Mouse (Mus musculus) liver, adult (tissue): ENCODE measurements around the gene Wt1.

Experiments
- GATA4 ChIP-seq: IDR thresholded peaks from 2 replicates; pipeline ENCODE4 v1.6.1; 2014; ENCODE audit warnings: mild to moderate bottlenecking, low read length; ENCODE audit not compliant: insufficient replicate concordance

The Wt1 gene

DNA sequence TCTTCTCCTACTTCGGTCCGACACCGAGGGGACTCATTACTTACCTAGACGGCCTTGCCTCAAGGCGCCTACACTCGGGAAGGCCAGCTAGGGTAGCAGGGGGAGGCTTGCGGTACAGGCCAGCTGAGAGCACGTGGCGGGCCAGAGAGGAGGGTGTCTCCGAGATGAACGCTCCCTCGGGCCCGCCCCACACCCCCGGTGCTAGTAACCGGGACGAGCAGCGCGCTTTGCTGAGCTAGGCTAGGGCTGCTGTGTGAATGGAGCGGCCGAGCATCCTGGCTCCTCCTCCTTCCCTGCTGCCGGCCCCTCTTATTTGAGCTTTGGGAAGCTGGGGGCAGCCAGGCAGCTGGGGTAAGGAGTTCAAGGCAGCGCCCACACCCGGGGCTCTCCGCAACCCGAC is at the start of gene Wt1:
Wt1 (plus strand) TSS at position 251 of the 400 bp plus-strand sequence.
- no peak for TF ChIP-seq GATA4

DNA sequence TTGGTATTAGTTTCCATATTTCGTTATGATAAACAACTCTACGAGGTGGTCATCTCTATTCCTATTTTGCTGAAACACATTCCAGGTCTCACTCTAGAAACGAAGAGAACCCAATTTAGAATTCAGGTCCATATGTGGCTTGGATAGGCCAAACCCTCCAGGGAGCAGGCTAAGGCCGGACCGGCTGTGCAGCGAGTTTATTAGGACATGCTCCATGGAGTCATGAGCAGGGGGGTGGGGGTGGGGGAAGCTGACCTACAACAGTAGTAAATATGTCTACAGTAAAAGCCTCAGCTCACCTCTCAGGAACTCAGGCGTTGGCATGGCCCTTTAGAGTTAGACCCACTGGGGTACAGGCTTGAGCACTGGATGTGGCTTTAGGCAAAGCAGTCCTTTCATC is 49.2 kb upstream of the Wt1 start:
- no peak for TF ChIP-seq GATA4

DNA sequence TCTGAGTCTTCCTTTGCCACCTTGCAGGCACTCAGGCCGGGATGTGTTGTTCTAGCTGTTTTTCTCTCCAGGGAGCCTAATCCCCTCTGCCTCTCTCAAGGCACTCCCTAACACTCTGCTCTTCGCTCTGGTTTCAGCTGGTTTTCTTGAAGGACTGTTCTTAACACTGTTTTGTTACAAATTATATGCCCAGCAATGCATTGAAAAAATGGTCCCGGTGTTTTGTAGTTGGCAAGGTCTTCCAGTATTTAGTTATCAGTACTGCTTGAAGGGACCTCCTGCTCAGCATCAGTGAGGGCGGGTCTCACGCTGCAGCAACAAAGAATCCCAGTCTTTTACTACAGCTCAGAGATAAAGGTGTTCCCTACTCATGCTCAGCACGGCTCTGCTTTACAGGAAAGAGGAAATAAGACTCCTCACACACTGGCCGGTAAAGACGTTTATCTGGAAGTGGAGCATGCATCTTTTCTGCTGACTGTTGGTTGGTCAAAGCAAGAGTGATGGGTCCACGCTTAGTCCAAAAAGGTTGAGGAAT is 44.0 kb upstream of the Wt1 start:
- no peak for TF ChIP-seq GATA4

DNA sequence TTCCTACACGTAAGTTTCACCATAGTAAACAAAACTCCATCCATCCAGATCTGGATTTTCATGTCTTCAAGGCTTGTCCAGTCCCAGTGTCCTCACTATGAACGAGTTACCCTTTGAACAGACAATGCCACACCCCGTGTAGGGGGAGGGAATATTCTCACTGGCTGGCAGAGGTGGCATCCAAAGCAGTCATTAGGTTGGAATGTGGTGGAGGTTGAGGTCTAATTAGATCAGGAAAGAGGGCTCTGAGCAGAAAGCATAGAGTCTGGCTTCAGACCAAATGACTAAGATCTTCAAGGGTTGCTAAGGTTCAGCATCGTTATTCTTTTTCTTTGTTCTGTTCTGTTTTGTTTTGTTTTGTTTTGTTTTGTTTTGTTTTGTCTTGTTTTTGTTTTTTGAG is 42.3 kb upstream of the Wt1 start:
- TF ChIP-seq GATA4: no peak

DNA sequence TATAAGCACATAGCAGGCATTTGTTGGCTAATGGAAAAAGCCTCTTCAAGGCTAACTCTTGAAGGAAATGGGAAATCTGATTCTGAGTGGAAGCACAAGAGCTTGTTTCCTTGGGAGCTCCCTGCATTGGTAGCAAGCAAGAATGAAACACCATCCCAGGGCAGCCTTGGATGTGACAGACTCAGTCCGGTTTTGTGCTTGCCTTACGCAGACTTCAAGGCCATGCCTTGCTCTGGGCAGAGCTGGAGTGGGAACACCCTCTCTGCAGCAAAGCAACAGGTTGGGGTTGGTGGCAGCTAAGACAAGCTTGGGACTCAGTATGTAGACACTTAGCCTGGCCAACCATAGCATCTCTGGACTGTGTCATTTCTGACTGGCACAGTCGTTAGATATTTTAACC is 40.2 kb upstream of the Wt1 start:
- no peak for TF ChIP-seq GATA4

DNA sequence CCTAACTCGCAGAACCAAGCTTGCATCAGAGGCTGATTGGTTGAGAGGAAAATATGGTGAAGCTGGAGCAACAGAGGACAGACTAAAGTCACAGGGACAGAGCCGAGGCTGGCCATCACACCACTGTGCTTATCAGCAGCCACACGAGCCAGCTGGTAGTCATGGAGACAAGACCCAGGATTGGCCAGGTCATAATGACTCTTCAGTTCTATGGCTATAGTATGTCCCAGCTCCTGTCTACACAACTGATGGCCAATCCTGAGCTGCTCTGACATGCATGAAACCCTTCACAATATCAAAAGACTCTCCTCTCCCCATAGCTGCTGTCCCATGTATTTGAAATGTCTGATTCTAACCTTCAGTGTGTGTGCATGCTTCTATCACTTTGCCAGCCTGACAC is 38.3 kb upstream of the Wt1 start:
- no peak for TF ChIP-seq GATA4

DNA sequence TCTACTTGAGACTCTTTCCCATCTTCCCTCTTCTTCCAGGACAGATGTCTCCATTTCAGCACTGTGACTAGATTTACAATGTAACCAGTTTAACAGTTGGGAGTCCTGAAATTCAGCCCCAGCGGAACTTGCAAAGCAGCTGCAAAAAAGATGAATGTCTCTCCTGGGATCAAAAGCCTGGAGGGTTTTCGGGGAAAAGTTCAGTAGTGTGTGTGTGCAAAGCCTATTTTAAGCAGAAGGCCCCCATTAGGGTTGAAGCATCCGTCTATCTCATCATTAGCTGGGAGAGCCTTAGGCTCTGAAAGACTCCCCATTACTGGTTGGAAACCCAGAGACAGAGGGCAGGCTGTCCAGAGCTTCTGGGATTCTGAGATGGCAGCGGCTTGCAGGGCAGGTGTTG is 37.2 kb upstream of the Wt1 start:
- TF ChIP-seq GATA4: no peak

DNA sequence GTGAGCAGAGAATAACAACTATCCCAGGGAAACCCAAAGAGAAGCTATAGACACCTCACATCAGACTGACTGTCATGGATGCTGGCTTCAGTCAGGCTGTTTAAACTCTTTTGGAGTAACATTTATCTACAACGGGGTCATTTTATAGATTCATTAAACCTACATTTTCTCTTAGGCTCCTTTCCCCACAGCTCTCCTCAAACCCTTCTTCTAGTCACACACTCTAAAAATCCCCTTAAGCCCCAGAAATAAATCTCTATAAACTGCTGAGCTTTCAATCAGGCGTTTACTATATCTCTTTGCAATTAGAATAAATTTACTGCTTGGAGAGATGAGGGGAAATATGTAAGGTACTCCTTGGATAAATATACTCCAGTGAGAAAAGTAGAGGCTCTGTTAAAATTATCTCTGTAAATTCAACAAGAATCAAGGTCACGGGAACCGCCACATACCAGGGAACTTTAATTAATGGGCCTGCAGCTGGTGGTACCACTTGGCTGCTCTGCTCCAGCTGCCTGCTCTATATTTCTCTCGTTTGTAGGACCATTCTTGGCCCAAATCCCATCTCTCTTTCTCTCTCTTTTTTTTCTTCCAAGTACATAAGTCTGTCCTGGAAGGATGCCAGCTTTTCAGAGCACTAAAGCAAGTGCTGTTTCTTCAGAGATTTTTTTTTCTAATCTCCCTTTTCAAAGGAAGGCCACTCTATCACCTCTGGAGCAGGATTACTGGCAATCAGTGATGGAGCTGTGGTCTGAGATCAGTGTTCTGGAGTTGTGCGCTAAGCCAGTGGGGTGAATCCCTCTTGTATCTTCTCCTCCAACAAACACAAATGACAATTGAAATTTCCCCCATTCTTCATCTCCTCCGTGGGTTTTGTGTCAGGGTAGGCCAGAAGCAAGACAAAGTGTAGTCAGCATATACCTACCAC is 36.5 kb upstream of the Wt1 start:
- TF ChIP-seq GATA4: no peak

DNA sequence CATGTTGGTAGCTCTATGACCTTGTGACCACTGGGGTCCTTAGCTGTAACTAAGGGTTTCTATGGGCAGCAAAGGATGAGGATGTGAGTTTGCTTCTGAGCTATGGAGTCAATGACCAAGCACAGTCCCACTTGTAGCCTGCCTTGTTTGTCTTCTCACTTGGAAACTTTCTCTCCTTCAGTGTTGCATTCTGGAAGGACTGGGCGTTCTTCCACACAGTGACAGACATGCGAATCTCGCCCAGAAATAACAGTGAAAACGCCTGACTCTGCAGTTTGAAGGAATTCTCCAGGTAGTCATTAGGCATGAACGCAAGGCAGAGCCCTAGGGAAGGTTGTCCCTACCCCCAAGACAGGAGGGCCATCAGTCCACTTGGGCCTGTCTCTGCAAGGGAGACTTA is 35.3 kb upstream of the Wt1 start:
- TF ChIP-seq GATA4: no peak

DNA sequence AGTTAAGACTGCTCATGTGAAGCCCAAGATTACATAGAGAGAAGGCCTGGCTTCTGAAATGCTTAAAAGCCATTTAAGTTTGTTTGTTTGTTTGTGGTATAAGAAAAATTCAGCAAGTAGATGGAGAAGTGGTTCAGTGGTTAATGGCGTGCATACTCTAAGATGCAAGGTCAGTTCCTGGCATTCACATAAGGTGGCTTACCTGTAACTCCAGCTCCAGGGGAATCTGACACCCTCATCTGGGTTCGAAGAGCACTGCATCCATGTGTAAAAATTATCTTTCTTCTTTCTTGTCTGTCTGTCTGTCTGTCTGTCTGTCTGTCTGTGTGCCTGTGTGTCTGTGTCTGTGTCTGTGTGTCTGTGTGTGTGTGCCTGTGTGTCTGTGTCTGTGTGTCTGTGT is 34.6 kb upstream of the Wt1 start, which contains the start of gene Gm11060:
Gm11060 (plus strand) TSS at position 301 of the 400 bp plus-strand sequence.
- TF ChIP-seq GATA4: no peak

DNA sequence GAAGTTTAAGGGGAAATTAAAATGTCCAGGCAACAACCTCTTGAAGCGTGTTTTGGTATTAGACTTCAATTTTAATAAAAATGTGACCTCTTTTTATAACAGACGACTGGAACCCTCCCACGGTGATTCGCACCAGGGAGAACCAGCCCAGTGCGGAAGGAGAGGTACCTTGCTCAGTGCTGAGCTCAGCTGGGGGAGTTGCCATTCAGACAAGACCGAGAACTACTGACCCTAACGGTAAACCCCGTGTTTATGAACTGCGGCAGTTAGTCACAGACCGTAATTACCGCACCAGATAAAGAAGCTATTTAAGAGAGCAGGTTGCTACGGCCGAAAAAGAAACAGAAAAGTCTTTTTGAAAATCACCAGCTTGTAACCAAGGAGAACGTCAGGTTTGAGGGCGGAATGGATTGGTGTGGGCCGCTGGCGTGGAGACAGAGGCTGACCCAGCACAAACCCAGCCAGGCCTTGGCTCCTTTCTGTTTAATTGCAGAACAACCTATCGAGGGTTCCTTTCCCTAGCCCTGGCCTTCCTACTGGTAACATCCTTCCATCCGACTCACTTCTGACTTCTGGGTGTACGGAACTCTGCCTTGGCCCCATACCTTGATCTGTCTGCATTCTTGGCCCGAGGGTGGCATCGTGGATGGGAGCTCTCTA is 28.9 kb upstream of the Wt1 start:
- no peak for TF ChIP-seq GATA4

DNA sequence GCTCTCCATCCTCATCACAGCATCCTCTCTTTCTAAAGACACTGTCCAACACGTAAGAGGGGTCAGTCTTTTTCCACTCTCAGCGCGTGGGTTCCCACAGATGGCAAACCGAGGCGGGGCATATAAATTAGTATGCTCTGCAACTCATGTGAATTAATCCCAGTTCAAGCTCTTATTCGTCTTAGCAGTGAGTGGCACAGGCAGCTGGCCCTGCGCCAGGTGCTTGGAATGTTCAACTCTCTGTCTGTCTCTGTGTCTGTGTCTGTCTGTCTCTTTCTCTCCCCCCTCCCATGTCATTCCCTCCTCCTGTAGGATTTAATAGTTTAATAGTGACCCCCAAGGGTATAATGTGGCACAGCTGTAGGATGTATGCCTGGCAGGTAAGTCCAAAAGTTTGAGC is 26.9 kb upstream of the Wt1 start:
- no peak for TF ChIP-seq GATA4

DNA sequence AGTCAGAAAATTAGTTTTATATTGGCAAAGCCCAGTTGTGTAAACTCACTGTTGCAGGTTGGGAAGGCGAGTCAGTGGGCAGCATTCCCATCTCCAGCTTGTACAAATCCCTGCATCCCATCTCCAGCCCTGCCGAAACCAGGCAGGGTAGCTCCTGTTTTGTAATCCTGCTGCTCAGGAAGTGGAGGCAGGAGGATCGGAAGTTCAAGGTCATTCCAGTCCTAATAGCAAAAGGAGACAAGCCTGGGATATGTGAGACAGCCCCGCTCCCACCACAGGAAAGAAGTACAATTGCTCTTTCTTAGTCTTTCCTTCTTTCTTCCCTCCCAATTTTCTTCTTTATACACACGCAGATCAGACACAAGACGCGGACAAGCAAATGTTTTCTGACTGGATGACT is 25.8 kb upstream of the Wt1 start:
- TF ChIP-seq GATA4: no peak

DNA sequence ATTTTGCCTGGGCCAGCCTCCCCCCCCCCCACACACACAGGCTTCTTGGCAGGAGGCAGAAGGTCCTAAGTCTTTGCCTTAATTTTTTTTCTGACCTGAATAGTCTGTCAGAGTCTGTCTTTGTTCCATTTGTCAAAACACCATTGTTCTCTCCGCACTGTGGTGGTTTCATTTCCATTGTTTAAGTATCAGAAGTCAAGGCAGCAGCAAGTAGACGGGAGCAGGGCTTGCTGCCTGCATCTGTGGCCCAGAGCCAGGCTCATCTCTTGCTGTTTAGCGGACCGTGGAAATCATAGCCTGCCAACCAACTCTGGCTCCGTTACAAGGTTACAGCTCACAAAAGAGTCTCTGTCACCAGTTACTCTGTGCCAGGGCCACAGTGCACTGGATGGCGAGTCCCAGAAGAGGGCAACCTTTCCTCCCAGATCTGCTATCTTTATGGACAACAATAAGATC is 17.6 kb upstream of the Wt1 start:
- no peak for TF ChIP-seq GATA4

DNA sequence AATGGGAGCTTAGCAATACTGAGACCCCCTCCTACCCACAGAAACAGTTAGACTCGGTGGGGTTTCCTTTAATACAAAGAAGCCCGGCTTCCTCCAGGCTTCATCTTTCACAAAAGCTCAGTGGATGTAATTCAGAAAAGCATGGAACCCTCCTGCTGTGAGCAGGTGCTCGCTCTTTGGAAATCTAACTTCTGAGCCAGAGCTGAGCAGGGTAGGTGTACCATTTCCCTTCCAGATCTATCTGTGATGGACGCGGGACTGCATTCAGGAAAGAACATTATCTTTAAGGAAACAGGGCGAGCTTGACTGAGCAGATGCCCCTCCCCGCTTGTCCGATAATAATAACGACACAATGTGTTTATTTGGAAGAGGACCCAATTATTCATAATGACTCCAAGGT is 12.3 kb upstream of the Wt1 start:
- TF ChIP-seq GATA4: no peak

DNA sequence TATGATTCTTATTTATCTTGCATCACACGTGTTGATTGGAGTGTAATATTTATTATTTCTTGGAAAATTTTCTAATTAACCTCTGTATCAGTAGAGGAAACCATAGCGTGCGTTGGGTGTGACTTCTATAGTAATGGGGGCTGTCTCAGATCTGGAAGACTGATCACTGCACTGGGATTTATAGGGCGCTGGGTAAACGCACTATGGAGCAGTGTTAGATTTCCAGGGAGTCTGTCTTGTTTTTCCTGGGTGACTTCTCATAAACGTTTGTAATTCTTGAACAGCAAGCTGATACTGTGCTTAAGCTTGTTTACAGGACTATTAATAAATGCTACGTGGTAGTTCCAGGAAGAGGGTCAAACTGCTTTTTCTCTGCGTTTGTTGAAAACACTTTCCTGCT is 8.7 kb upstream of the Wt1 start:
- no peak for TF ChIP-seq GATA4
